Mouse (Mus musculus): ENCODE data around the gene 1810009A15Rik. TPM values are rescaled to one million over a fixed set of nuclear protein-coding genes. Genes with fewer than 3 reads are reported as not detected.
A peak's percentile ranks its signal among the peaks of the same experiment; 100 is the strongest.
"Not testable (repeated sequence)": the region's sequence is repeated elsewhere in the genome, so short reads cannot be mapped to it uniquely, and the experiment has no call there.

The 1810009A15Rik gene
- polyA plus RNA-seq, 1 experiment: 6.6 TPM

- H3K36me3 ChIP-seq (ENCODE audit: control insufficient read depth): peaks cover 34% of the 10 kb centered on the region
Observed at GRCm38 (mm10) chr19:8850402-8850901, 38.2 kb upstream of the 1810009A15Rik start, which contains the start of gene Lrrn4cl. Lrrn4cl (plus strand) TSS chr19:8850768.

GRCm38 (mm10) chr19:8851639-8852038, 37.0 kb upstream of the 1810009A15Rik start:
- Histone ChIP-seq H3K36me3 (ENCODE audit: control insufficient read depth) (peaks cover 22% of the 10 kb centered on the region), H3K27me3 (ENCODE audit: control insufficient read depth) (peaks cover 11% of the 10 kb centered on the region), H3K4me3 (replicated peaks) (no peak overlapping the region), H3K9me3 (ENCODE audit: control insufficient read depth, low read length) (no peaks in the 10 kb centered on the region), H3K4me1 (ENCODE audit: control insufficient read depth) (peaks cover 8% of the 10 kb centered on the region)
- no peak for TF ChIP-seq GATA1 (IDR thresholded peaks at IDR 0.05; ENCODE audit: low read length)
- TF ChIP-seq TAL1 (IDR thresholded peaks at IDR 0.05; ENCODE audit: low read length): no peak

More at GRCm38 (mm10) chr19:8850402-8850901, 38.2 kb upstream of the 1810009A15Rik start, which contains the start of gene Lrrn4cl:
- H3K27me3 ChIP-seq (ENCODE audit: control insufficient read depth): peaks cover 11% of the 10 kb centered on the region
- no peak for TF ChIP-seq GATA1 (IDR thresholded peaks at IDR 0.05; ENCODE audit: low read length)
- TF ChIP-seq TAL1 (IDR thresholded peaks at IDR 0.05; ENCODE audit: low read length): no peak
- H3K9me3 ChIP-seq (ENCODE audit: control insufficient read depth, low read length): no peaks in the 10 kb centered on the region
- no peak within 1 kb of the TSS for H3K4me3 ChIP-seq (replicated peaks)
- H3K4me1 ChIP-seq (ENCODE audit: control insufficient read depth): peaks cover 8% of the 10 kb centered on the region

- peaks cover 11% of the 10 kb centered on the region for H3K27me3 ChIP-seq (ENCODE audit: control insufficient read depth)
- no peak for TF ChIP-seq TAL1 (IDR thresholded peaks at IDR 0.05; ENCODE audit: low read length)
- TF ChIP-seq GATA1 (IDR thresholded peaks at IDR 0.05; ENCODE audit: low read length): no peak
- H3K9me3 ChIP-seq (ENCODE audit: control insufficient read depth, low read length): no peaks in the 10 kb centered on the region
- peaks cover 8% of the 10 kb centered on the region for H3K4me1 ChIP-seq (ENCODE audit: control insufficient read depth)
- H3K36me3 ChIP-seq (ENCODE audit: control insufficient read depth): peaks cover 15% of the 10 kb centered on the region
- H3K4me3 ChIP-seq (replicated peaks): no peak overlapping the region
Observed at GRCm38 (mm10) chr19:8852236-8852928, 36.3 kb upstream of the 1810009A15Rik start.

DNA sequence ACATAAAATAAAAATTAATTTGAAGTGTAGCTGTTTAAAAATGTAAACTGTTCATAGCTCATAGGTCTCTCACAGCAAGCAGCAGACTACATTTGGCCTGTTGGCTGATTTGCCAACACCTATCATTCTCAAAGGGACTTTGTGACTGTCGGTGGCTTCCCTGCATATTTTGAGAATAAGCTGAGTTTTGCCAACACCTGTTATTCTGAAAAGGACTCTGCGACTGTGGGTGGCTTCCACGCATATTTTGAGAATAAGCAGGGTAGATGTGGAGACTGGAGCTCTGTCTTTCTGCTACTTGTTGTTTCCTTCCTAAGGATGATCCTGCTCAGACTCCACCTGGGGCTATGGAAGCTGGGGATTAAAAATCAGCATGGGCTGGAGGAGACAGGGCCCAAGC, 35.5 kb upstream of the 1810009A15Rik start:
- H3K4me1 ChIP-seq (ENCODE audit: control insufficient read depth): peaks cover 8% of the 10 kb centered on the region
- no peak overlapping the region for H3K4me3 ChIP-seq (replicated peaks)
- TF ChIP-seq TAL1 (IDR thresholded peaks at IDR 0.05; ENCODE audit: low read length): no peak
- no peak for TF ChIP-seq GATA1 (IDR thresholded peaks at IDR 0.05; ENCODE audit: low read length)
- peaks cover 11% of the 10 kb centered on the region for H3K27me3 ChIP-seq (ENCODE audit: control insufficient read depth)
- H3K9me3 ChIP-seq (ENCODE audit: control insufficient read depth, low read length): no peaks in the 10 kb centered on the region
- H3K36me3 ChIP-seq (ENCODE audit: control insufficient read depth): peaks cover 7% of the 10 kb centered on the region

DNA sequence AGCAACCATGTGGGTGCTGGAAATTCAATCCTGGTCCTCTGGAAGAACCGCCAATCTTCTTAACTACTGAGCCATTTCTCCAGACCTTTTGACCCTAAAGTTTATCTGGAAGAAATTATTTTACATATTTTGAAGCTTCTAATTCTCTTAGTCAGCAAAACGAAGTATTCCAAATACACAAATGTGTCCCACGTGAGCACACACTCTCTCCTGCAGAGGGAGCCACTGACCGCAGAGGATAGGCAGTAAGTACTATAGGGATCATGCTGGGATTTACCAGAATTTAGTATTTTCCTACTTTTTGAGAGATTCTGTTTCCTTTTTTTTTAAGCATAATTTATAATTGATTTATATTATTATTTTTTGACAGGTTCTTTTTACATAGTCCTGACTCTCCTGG, 31.0 kb upstream of the 1810009A15Rik start:
- Histone ChIP-seq H3K9me3 (ENCODE audit: control insufficient read depth, low read length) (no peaks in the 10 kb centered on the region), H3K27me3 (ENCODE audit: control insufficient read depth) (0 out of 2 replicates have a peak, but pooled peaks cover 2% of the 10 kb centered on the region)

GRCm38 (mm10) chr19:8859018-8859417, 29.6 kb upstream of the 1810009A15Rik start:
- no peaks in the 10 kb centered on the region for H3K36me3 ChIP-seq (ENCODE audit: control insufficient read depth)
- H3K4me1 ChIP-seq (ENCODE audit: control insufficient read depth): no peaks in the 10 kb centered on the region
- H3K9me3 ChIP-seq (ENCODE audit: control insufficient read depth, low read length): no peaks in the 10 kb centered on the region
- H3K4me3 ChIP-seq (replicated peaks): no peak overlapping the region
- TF ChIP-seq GATA1 (IDR thresholded peaks at IDR 0.05; ENCODE audit: low read length) (no peak), TAL1 (IDR thresholded peaks at IDR 0.05; ENCODE audit: low read length) (no peak)
- H3K27me3 ChIP-seq (ENCODE audit: control insufficient read depth): 0 out of 2 replicates have a peak, but pooled peaks cover 2% of the 10 kb centered on the region

More for the DNA sequence above, 31.0 kb upstream of the 1810009A15Rik start:
- TF ChIP-seq GATA1 (IDR thresholded peaks at IDR 0.05; ENCODE audit: low read length): no peak
- TF ChIP-seq TAL1 (IDR thresholded peaks at IDR 0.05; ENCODE audit: low read length): no peak
- Histone ChIP-seq H3K4me1 (ENCODE audit: control insufficient read depth) (no peaks in the 10 kb centered on the region), H3K4me3 (replicated peaks) (no peak overlapping the region), H3K36me3 (ENCODE audit: control insufficient read depth) (no peaks in the 10 kb centered on the region)

DNA sequence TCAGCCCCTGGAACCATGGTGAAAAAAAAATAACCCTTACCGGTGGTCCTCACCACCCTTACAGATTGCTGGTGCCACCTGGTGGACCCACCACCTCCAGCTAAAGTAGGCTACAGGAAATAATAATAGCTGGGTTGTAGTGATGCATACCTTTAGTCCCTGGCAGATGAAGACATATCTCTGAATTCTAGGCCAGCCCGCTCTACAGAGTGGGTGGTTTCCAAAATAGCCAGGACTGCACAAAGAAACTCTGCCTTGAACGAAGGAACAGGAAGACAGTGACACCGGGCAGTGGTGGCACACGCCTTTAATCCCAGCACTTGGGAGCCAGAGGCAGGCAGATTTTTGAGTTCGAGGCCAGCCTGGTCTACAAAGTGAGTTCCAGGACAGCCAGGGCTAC, 24.4 kb upstream of the 1810009A15Rik start:
- Histone ChIP-seq H3K4me3 (replicated peaks) (no peak overlapping the region), H3K9me3 (ENCODE audit: control insufficient read depth, low read length) (no peaks in the 10 kb centered on the region), H3K27me3 (ENCODE audit: control insufficient read depth) (no peaks in the 10 kb centered on the region), H3K4me1 (ENCODE audit: control insufficient read depth) (no peaks in the 10 kb centered on the region; the same call in 1 of the 2 replicates), H3K36me3 (ENCODE audit: control insufficient read depth) (no peaks in the 10 kb centered on the region)
- TF ChIP-seq TAL1 (IDR thresholded peaks at IDR 0.05; ENCODE audit: low read length): no peak
- TF ChIP-seq GATA1 (IDR thresholded peaks at IDR 0.05; ENCODE audit: low read length): no peak

DNA sequence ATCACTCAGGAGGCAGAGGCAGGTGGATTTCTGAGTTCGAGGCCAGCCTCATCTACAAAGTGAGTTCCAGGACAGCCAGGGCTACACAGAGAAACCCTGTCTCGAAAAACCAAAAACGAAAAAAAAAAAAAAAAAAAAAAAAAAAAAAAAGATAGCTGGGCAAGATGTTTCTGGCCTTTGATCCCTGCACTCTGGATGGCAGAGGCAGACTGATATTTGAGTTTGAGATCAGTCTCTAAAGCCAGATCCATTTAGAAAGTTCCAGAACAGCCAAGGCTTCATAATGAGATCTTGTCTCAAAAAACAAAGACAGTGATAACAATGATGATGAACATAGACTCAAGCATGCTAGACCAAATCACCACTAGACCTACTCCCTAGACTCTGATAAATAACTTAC, 18.3 kb upstream of the 1810009A15Rik start:
- H3K9me3 ChIP-seq (ENCODE audit: control insufficient read depth, low read length); H3K27me3 ChIP-seq (ENCODE audit: control insufficient read depth): not testable (repeated sequence)
- Histone ChIP-seq H3K4me3 (replicated peaks) (peak overlapping the region; percentile 90), H3K4me1 (ENCODE audit: control insufficient read depth) (peaks cover 45% of the 10 kb centered on the region), H3K36me3 (ENCODE audit: control insufficient read depth) (peaks cover 31% of the 10 kb centered on the region)

DNA sequence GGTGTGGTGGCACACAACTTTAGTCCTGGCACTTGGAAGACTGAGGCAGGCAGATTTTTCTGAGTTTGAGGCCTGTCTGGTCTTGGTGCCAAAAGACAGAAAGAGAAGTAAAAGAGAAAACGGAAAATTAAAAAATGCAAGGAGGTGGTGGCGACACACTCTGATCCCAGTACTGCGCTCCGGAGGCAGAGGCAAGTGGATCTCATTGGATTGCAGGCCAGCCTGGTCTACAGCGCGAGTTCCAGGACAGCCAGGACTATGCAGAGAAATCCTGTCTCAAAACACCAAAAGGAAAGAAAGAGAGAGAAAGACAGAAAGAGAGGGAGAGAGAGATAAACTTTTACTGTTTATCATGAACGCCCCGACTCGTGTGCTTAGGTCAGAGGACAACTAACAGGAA, 17.8 kb upstream of the 1810009A15Rik start:
- H3K4me3 ChIP-seq (replicated peaks): peak overlapping the region; percentile 90
- no peaks in the 10 kb centered on the region for H3K9me3 ChIP-seq (ENCODE audit: control insufficient read depth, low read length)
- H3K27me3 ChIP-seq (ENCODE audit: control insufficient read depth): no peaks in the 10 kb centered on the region
- TF ChIP-seq GATA1 (IDR thresholded peaks at IDR 0.05; ENCODE audit: low read length) (no peak), TAL1 (IDR thresholded peaks at IDR 0.05; ENCODE audit: low read length) (no peak)
- peaks cover 45% of the 10 kb centered on the region for H3K4me1 ChIP-seq (ENCODE audit: control insufficient read depth)
- peaks cover 36% of the 10 kb centered on the region for H3K36me3 ChIP-seq (ENCODE audit: control insufficient read depth)
